Mouse (Mus musculus): ENCODE data around the gene Itga9. TPM values are rescaled to one million over a fixed set of nuclear protein-coding genes. Genes with fewer than 3 reads are reported as not detected.

Itga9 gene
- polyA plus RNA-seq, 1 experiment from 2014 or later, result 4.8 TPM

DNA sequence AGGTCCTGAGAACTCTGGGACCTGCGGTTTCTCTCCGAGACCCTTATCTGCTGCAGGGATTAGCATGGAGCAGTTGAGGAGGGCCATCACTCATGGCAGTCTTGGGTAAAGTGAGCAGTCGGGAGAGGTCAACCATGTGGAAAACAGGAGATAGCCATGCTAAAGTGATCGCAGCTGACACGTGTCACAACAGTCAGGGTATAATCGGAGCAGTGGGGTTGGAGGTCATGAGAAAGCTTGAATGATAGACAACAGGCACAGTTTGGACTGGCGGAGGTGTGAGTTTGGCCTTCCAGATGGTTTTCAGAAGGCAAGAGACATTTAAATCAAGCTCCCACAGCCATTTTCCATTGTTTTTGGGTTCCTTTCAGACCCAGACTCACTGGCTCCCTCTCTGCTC is 53.8 kb downstream of the Itga9 start:
- H3K4me3 ChIP-seq (ENCODE audit: low read depth, low read length), result no peak overlapping the region
- no peaks in the 10 kb centered on the region for H3K9me3 ChIP-seq (ENCODE audit: low read length)
- ATAC-seq, result no peak
- H3K27ac ChIP-seq (ENCODE audit: low read depth), result no peak overlapping the region
- no peak overlapping the region for H3K4me2 ChIP-seq (ENCODE audit: low read depth, low read length)
- DNase-seq, result no peak
- 75% methylated on average over 7 of the region's 7 CpGs for WGBS (ENCODE audit: insufficient replicate concordance)
- 0 out of 2 replicates have a peak, but pooled peaks cover 3% of the 10 kb centered on the region for H3K4me1 ChIP-seq (ENCODE audit: insufficient read depth)
- H3K36me3 ChIP-seq (replicated peaks; ENCODE audit: insufficient read depth, low read length), result no peaks in the 10 kb centered on the region
- no peak overlapping the region for H3K9ac ChIP-seq (replicated peaks)
- TF ChIP-seq EP300 (IDR thresholded peaks at IDR 0.05; ENCODE audit: low read depth), result no peak
- TF ChIP-seq CTCF (IDR thresholded peaks at IDR 0.05; ENCODE audit: low read depth), result no peak
- H3K27me3 ChIP-seq (ENCODE audit: insufficient read depth, low read length), result no peaks in the 10 kb centered on the region

DNA sequence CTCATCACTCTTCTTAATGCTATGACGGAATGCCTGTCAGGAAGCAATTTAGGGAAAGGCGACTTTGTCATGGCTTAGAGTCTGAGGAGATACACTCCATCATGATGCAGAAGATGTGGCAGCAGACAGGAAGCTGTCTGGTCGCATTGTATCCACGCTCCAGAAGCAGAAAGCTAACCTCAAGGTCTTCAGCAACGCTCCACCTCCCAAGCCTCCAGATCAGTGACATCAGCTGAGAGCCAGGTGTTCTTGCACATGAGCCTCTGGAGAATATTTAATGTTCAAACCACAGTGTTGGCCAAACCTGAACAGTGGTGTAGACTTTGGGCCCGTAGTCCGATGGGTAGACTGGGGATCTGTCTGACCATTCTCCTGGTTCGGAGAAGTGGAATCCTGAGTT is 55.5 kb downstream of the Itga9 start:
- Histone ChIP-seq H3K9me3 (ENCODE audit: low read length) (no peaks in the 10 kb centered on the region), H3K4me2 (ENCODE audit: low read depth, low read length) (no peak overlapping the region), H3K4me3 (ENCODE audit: low read depth, low read length) (no peak overlapping the region), H3K27ac (ENCODE audit: low read depth) (peak overlapping the region; percentile 62; the same call in 1 of the 2 replicates), H3K4me1 (ENCODE audit: insufficient read depth) (0 out of 2 replicates have a peak, but pooled peaks cover 3% of the 10 kb centered on the region), H3K36me3 (replicated peaks; ENCODE audit: insufficient read depth, low read length) (no peaks in the 10 kb centered on the region), H3K9ac (replicated peaks) (no peak overlapping the region), H3K27me3 (ENCODE audit: insufficient read depth, low read length) (no peaks in the 10 kb centered on the region)
- 78% methylated on average over 8 of the region's 8 CpGs for WGBS (ENCODE audit: insufficient replicate concordance)
- TF ChIP-seq EP300 (IDR thresholded peaks at IDR 0.05; ENCODE audit: low read depth) (no peak), CTCF (IDR thresholded peaks at IDR 0.05; ENCODE audit: low read depth) (no peak)
- ATAC-seq (peak; percentile 8), DNase-seq (no peak)

DNA sequence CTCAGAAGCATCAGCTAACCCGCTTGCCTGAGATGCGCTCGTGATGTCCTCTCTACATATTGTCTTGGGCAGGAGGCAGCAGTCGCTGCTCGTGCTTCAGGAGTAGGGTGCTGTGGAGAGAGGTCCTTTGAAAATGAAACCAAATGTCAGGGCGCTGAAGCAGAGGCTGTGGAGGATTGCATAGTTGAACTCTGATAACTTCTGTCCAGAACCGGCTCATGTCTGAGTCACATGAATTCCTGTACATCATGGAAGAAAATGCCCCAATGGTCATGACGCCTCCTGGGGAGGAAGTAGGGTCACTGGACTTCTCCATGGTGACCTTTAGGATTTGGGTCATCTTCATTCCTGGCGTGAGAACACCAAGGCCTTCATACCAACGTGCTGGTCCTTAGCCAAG is 56.0 kb downstream of the Itga9 start:
- 0 out of 2 replicates have a peak, but pooled peaks cover 3% of the 10 kb centered on the region for H3K4me1 ChIP-seq (ENCODE audit: insufficient read depth)
- ATAC-seq (peak; percentile 66), DNase-seq (no peak)
- TF ChIP-seq EP300 (IDR thresholded peaks at IDR 0.05; ENCODE audit: low read depth) (peak; percentile 72; the same call in 1 of the 2 replicates), CTCF (IDR thresholded peaks at IDR 0.05; ENCODE audit: low read depth) (no peak)
- WGBS (ENCODE audit: insufficient replicate concordance), result 66% methylated on average over 10 of the region's 10 CpGs
- no peak overlapping the region for H3K4me2 ChIP-seq (ENCODE audit: low read depth, low read length)
- H3K27me3 ChIP-seq (ENCODE audit: insufficient read depth, low read length), result no peaks in the 10 kb centered on the region
- no peak overlapping the region for H3K4me3 ChIP-seq (ENCODE audit: low read depth, low read length)
- no peaks in the 10 kb centered on the region for H3K9me3 ChIP-seq (ENCODE audit: low read length)
- peak overlapping the region; percentile 62 for H3K27ac ChIP-seq (ENCODE audit: low read depth)
- H3K9ac ChIP-seq (replicated peaks), result no peak overlapping the region
- H3K36me3 ChIP-seq (replicated peaks; ENCODE audit: insufficient read depth, low read length), result no peaks in the 10 kb centered on the region

DNA sequence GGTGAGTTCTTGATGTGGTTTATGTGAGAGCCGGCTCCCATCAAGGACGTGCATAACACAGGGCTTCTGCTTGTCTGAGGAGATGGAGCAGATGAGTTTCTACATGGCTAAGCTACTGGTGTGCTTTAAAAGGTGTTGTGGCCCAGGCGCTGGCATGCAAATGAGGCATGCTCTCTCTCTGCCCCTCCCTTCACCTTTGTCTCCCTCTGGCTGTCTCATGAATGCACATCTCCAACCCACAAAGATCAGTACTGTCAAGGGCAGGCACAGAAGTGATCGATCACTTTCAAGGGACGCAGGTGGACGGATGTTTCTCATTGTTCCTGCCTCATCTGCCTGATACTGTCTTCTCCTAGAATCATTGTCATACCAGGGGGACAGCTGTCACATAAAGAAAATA is 57.4 kb downstream of the Itga9 start:
- no peak overlapping the region for H3K4me2 ChIP-seq (ENCODE audit: low read depth, low read length)
- H3K9me3 ChIP-seq (ENCODE audit: low read length), result no peaks in the 10 kb centered on the region
- no peak for ATAC-seq
- no peaks in the 10 kb centered on the region for H3K36me3 ChIP-seq (replicated peaks; ENCODE audit: insufficient read depth, low read length)
- DNase-seq, result no peak
- TF ChIP-seq EP300 (IDR thresholded peaks at IDR 0.05; ENCODE audit: low read depth) (no peak), CTCF (IDR thresholded peaks at IDR 0.05; ENCODE audit: low read depth) (no peak)
- H3K9ac ChIP-seq (replicated peaks), result no peak overlapping the region
- 0 out of 2 replicates have a peak, but pooled peaks cover 3% of the 10 kb centered on the region for H3K4me1 ChIP-seq (ENCODE audit: insufficient read depth)
- no peak overlapping the region for H3K4me3 ChIP-seq (ENCODE audit: low read depth, low read length)
- no peak overlapping the region for H3K27ac ChIP-seq (ENCODE audit: low read depth)
- no peaks in the 10 kb centered on the region for H3K27me3 ChIP-seq (ENCODE audit: insufficient read depth, low read length)
- WGBS (ENCODE audit: insufficient replicate concordance), result 74% methylated on average over 6 of the region's 6 CpGs

DNA sequence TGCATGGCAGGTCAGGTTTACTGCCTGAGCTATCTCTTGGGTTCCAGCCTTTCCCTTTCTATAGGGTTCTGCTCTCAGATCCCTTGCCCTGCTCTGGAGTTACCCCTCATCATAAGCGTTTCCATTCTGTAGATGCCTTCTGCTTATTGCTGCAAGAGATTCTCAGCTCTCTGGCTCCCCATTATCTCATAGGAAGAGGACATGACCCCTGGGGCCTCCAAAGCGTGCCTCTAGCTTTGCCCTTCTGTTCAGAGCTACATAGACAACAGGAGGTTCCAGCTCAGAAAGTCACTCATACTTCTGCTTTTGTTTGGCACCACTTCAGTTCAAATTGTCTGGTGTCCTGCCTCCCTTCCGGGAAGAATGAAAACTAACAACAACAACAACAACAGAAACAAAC is 59.6 kb downstream of the Itga9 start:
- Histone ChIP-seq H3K36me3 (replicated peaks; ENCODE audit: insufficient read depth, low read length) (no peaks in the 10 kb centered on the region), H3K27me3 (ENCODE audit: insufficient read depth, low read length) (no peaks in the 10 kb centered on the region), H3K4me2 (ENCODE audit: low read depth, low read length) (no peak overlapping the region), H3K4me1 (ENCODE audit: insufficient read depth) (no peaks in the 10 kb centered on the region), H3K9me3 (ENCODE audit: low read length) (no peaks in the 10 kb centered on the region), H3K9ac (replicated peaks) (no peak overlapping the region), H3K4me3 (ENCODE audit: low read depth, low read length) (no peak overlapping the region), H3K27ac (ENCODE audit: low read depth) (peak overlapping the region; percentile 48; the same call in 1 of the 2 replicates)
- TF ChIP-seq EP300 (IDR thresholded peaks at IDR 0.05; ENCODE audit: low read depth) (peak; percentile 31; the same call in 1 of the 2 replicates), CTCF (IDR thresholded peaks at IDR 0.05; ENCODE audit: low read depth) (no peak)
- DNase-seq, result no peak
- 59% methylated on average over 3 of the region's 3 CpGs for WGBS (ENCODE audit: insufficient replicate concordance)
- peak; percentile 28 for ATAC-seq

DNA sequence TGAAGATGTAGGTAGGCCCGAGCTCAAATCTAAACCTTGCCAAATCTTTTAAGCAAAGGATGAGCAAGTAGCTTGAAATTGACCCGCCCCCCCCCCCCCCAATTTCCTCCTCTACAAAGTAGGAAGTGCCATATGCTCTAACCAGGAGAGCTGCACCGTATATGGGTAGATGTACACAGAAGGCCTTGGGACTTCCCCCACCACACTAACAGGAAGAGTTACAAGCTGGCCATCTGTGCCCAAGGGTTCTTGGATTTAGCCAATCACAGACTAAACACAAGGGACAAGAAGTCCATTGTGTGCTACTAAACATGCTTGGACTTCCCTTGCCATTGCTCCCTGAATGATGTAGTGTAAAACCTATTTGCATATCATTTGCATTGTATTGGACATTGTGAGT is 63.2 kb downstream of the Itga9 start:
- no peaks in the 10 kb centered on the region for H3K9me3 ChIP-seq (ENCODE audit: low read length)
- H3K4me2 ChIP-seq (ENCODE audit: low read depth, low read length), result no peak overlapping the region
- 33% methylated on average over 3 of the region's 3 CpGs for WGBS (ENCODE audit: insufficient replicate concordance)
- TF ChIP-seq EP300 (IDR thresholded peaks at IDR 0.05; ENCODE audit: low read depth), result no peak
- no peak for TF ChIP-seq CTCF (IDR thresholded peaks at IDR 0.05; ENCODE audit: low read depth)
- 0 out of 2 replicates have a peak, but pooled peaks cover 3% of the 10 kb centered on the region for H3K4me1 ChIP-seq (ENCODE audit: insufficient read depth)
- H3K4me3 ChIP-seq (ENCODE audit: low read depth, low read length), result no peak overlapping the region
- DNase-seq, result no peak
- ATAC-seq, result peak; percentile 70
- no peaks in the 10 kb centered on the region for H3K36me3 ChIP-seq (replicated peaks; ENCODE audit: insufficient read depth, low read length)
- H3K9ac ChIP-seq (replicated peaks), result no peak overlapping the region
- no peak overlapping the region; the same call in 1 of the 2 replicates for H3K27ac ChIP-seq (ENCODE audit: low read depth)
- no peaks in the 10 kb centered on the region for H3K27me3 ChIP-seq (ENCODE audit: insufficient read depth, low read length)

Data from liver, postnatal 0 days (tissue).